Mouse (Mus musculus) forebrain, embryonic 14.5 days (tissue): ENCODE results near the gene Arhgef12. TPM values are rescaled to one million over a fixed set of nuclear protein-coding genes. Genes with fewer than 3 reads are reported as not detected.
A peak's percentile ranks its signal among the peaks of the same experiment; 100 is the strongest.

Source experiments
- ATAC-seq: fragments of 200-750 bp; cut with Nextera tagmentation; 2 replicates; pipeline ENCODE4 v1.8.0; 2017; ENCODE audit warnings: mild to moderate bottlenecking, moderate library complexity
- DNase-seq: peaks from one replicate; pipeline ENCODE4 v3.0.0-alpha.2; 2015; ENCODE audit warnings: low spot score
- H3K27ac ChIP-seq: fragments of 300-500 bp; sonication (generic); 2 replicates; pipeline ENCODE4 v1.5.1; 2014; ENCODE audit warnings: low read depth, mild to moderate bottlenecking, control low read depth, low read length, moderate library complexity
- H3K27me3 ChIP-seq: fragments of 300-500 bp; sonication (generic); replicated peaks from 2 replicates; pipeline ENCODE4 v1.6.1; 2014; ENCODE audit warnings: low read length, control low read depth, mixed read lengths; ENCODE audit not compliant: control insufficient read depth, insufficient read depth
- H3K36me3 ChIP-seq: fragments of 300-500 bp; sonication (generic); 2 replicates; pipeline ENCODE4 v1.6.1; 2014; ENCODE audit warnings: low read length, control low read depth; ENCODE audit not compliant: control insufficient read depth, insufficient read depth
- H3K4me1 ChIP-seq: fragments of 300-500 bp; sonication (generic); 2 replicates; pipeline ENCODE4 v1.6.1; 2014; ENCODE audit warnings: antibody characterized with exemption, low read length, control low read depth; ENCODE audit not compliant: control insufficient read depth, insufficient read depth
- H3K4me2 ChIP-seq: fragments of 300-500 bp; sonication (generic); 2 replicates; pipeline ENCODE4 v1.6.1; 2014; ENCODE audit warnings: mild to moderate bottlenecking, control low read depth, low read length
- H3K4me3 ChIP-seq: fragments of 300-500 bp; sonication (generic); 2 replicates; pipeline ENCODE4 v1.5.1; 2014; ENCODE audit warnings: low read depth, low read length, control low read depth
- H3K9ac ChIP-seq: fragments of 300-500 bp; sonication (generic); 2 replicates; pipeline ENCODE4 v1.6.1; 2014; ENCODE audit warnings: mild to moderate bottlenecking, low read length, control low read depth, moderate library complexity
- H3K9me3 ChIP-seq: fragments of 300-500 bp; sonication (generic); replicated peaks from 2 replicates; pipeline ENCODE4 v1.6.1; 2016; ENCODE audit warnings: low read length, control low read depth, mixed read lengths; ENCODE audit not compliant: control insufficient read depth
- WGBS: fragments of 180-500 bp; shearing (Covaris S2); extraction: QIAGEN DNeasy Blood & Tissue Kit; methylation state at CpG from one replicate; pipeline ENCODE4 v1.1.7; 2014; 5-methylcytosine and 5-hydroxymethylcytosine counted together
- polyA plus RNA-seq: library from polyadenylated mRNA; unstranded; fragments of >200 nt; fragmentation: Nextera tagmentation; extraction: Ambion mirVana; gene quantifications from 2 replicates; pipeline ENCODE4 v1.2.1, GENCODE M21; 2014

The Arhgef12 gene
- 14.2 and 24.7 TPM in 2 replicates for polyA plus RNA-seq

DNA sequence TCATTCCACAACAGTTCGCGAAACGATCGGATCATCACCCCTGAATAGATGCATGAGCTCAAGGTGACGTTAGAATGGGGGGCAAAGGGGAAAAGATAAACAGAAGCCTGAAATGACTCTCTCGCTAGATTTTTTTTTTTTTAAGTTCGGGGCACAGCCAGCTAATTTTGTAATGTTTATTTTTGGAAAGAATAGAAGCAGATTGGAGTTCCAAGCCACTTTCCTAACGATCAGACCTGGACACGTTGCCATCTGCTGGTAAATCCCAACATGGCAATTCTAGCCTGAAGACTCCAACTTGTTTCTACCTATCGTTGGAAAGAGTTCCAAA, at the start of gene Arhgef12:
TSS of gene Arhgef12 (minus strand) at position 53 of the 331 bp plus-strand sequence.
- Histone ChIP-seq H3K4me3 (peak within 1 kb of the TSS; percentile 90), H3K9me3 (no peaks in the 10 kb centered on the region), H3K9ac (peak within 1 kb of the TSS; percentile 90), H3K36me3 (peaks cover 17% of the 10 kb centered on the region), H3K27me3 (no peaks in the 10 kb centered on the region), H3K4me1 (peaks cover 17% of the 10 kb centered on the region), H3K27ac (peak within 1 kb of the TSS; percentile 87), H3K4me2 (peak within 1 kb of the TSS; percentile 61)
- ATAC-seq = no peak
- 34% methylated on average over 10 of the region's 10 CpGs for WGBS
- DNase-seq = peak; percentile 77

DNA sequence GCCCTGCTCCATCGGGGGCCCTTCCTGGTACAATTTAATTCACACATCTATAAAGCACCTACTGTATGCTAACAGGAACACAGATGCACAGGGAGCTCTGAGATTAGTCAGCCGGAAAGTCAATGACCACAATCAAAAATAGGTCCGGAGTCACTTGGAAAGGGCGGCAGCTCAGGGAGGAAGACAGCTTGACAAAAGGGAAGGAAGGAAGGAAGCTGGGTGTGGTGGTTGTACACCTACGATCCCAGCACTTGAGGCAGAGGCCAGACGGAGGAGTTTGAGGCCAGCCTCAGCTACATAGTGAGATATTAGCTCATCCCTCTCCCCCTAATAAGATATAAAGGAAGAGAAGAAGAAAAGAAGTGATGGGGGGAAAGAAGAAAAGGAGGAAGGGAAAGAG, 48.9 kb upstream of the Arhgef12 start:
- no peak for ATAC-seq
- H3K4me3 ChIP-seq = no peak overlapping the region
- no peak overlapping the region for H3K4me2 ChIP-seq
- H3K27me3 ChIP-seq = no peaks in the 10 kb centered on the region
- no peak overlapping the region for H3K9ac ChIP-seq
- H3K36me3 ChIP-seq = no peaks in the 10 kb centered on the region
- H3K4me1 ChIP-seq = no peaks in the 10 kb centered on the region; the same call in 1 of the 2 replicates
- no peaks in the 10 kb centered on the region for H3K9me3 ChIP-seq
- DNase-seq = no peak
- no peak overlapping the region for H3K27ac ChIP-seq
- 82% methylated on average over 6 of the region's 6 CpGs for WGBS

DNA sequence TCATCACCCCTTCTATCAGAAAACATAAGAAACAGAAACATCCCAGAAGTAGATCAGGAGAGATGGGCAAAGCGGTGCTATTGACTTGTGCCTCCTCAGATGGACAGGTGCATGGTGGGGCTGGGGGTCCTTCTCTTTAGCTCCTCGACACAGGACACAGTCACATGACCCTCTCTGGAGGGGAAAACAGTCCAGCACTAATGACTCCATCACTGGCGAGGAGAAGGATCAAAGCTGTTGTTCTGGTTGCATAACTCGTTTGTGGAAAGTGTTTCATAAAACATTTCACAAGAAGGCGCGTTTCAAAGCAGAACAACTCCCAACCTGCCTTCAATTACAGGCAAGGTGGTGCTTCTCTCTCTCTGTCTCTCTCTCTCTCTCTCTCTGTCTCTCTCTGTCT, 44.7 kb upstream of the Arhgef12 start:
- no peak overlapping the region for H3K4me2 ChIP-seq
- ATAC-seq (no peak), DNase-seq (no peak)
- H3K9ac ChIP-seq = no peak overlapping the region
- H3K4me1 ChIP-seq = peaks cover 3% of the 10 kb centered on the region; the same call in 1 of the 2 replicates
- no peak overlapping the region for H3K27ac ChIP-seq
- WGBS = 71% methylated on average over 6 of the region's 6 CpGs
- H3K9me3 ChIP-seq = no peaks in the 10 kb centered on the region
- H3K27me3 ChIP-seq = no peaks in the 10 kb centered on the region
- no peak overlapping the region for H3K4me3 ChIP-seq
- H3K36me3 ChIP-seq = no peaks in the 10 kb centered on the region

DNA sequence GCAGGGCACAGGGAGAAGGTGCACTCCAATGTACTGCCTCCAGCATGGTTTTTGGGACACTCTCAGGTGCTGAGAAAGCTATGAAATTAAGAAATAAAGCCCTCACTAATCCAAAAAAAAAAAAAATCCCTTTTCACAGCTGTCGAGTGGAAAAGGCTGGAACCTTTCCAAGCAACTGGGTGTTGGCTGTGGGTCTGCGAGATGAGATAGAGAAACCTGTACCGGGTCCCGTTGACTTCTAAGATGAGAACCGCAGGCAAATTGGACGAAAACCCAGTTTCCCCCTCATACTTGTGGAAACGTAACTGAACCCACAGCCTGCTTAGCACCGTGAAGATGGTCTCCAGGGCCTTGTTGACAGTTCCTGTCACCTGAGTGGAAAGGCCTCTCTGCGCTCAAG, 43.9 kb upstream of the Arhgef12 start:
- H3K9me3 ChIP-seq = no peaks in the 10 kb centered on the region
- no peaks in the 10 kb centered on the region for H3K27me3 ChIP-seq
- DNase-seq (peak; percentile 14), ATAC-seq (no peak)
- H3K4me1 ChIP-seq = peaks cover 3% of the 10 kb centered on the region; the same call in 1 of the 2 replicates
- no peak overlapping the region for H3K9ac ChIP-seq
- H3K27ac ChIP-seq = no peak overlapping the region
- no peak overlapping the region for H3K4me3 ChIP-seq
- WGBS = 76% methylated on average over 9 of the region's 9 CpGs
- H3K4me2 ChIP-seq = no peak overlapping the region
- no peaks in the 10 kb centered on the region for H3K36me3 ChIP-seq

GRCm38 (mm10) chr9:43150075-43150474, 43.0 kb upstream of the Arhgef12 start:
- Histone ChIP-seq H3K4me1 (peaks cover 3% of the 10 kb centered on the region; the same call in 1 of the 2 replicates), H3K4me2 (no peak overlapping the region), H3K9ac (no peak overlapping the region), H3K4me3 (no peak overlapping the region), H3K9me3 (no peaks in the 10 kb centered on the region), H3K27me3 (no peaks in the 10 kb centered on the region), H3K27ac (no peak overlapping the region), H3K36me3 (no peaks in the 10 kb centered on the region)
- DNase-seq (peak; percentile 69), ATAC-seq (no peak)
- 54% methylated on average over 10 of the region's 10 CpGs for WGBS

DNA sequence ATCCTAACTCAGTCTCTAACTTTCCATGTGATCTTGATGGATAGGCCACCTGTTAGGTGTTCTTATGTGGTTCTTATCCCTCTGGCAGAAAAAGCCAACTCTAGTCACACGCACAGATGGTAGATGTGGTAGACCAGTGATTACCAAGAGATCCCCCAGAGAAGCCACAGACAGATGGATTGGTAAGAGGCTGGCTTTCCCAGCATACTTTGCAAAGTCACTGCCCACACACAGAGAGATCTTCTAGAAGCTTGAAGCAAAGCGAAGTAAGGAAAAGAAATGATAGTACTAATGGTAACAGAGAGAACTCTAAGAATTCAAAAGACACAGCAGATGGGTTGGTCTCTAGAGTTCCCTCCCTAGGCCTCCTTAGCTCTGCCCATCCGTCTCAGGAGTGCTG, 42.5 kb upstream of the Arhgef12 start:
- Histone ChIP-seq H3K9me3 (no peaks in the 10 kb centered on the region), H3K4me3 (no peak overlapping the region), H3K36me3 (no peaks in the 10 kb centered on the region), H3K27ac (no peak overlapping the region), H3K4me2 (no peak overlapping the region), H3K27me3 (no peaks in the 10 kb centered on the region), H3K4me1 (peaks cover 3% of the 10 kb centered on the region; the same call in 1 of the 2 replicates), H3K9ac (no peak overlapping the region)
- no peak for DNase-seq
- no peak for ATAC-seq
- WGBS = 81% methylated on average over 3 of the region's 3 CpGs

DNA sequence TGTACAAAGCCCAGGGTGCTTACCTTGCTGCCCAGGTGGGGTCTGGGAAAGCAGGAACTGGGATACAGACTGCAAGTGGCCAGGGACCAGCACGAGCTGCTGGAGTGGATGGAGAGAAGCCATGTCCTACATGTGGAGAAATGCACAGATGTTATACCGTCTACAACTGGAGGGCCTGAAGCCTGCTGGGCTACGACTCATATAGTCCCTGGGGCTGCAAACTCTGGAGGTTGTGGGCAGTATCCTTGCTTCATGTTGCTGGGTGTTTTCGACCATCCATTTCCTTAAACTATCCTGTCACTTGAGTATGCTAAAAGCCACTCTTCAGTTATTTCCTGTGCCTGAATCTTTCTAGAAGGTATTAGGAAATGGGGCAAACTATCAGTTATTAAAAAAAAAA, 38.2 kb upstream of the Arhgef12 start:
- WGBS = 89% methylated on average over 4 of the region's 4 CpGs
- Histone ChIP-seq H3K9ac (no peak overlapping the region), H3K27me3 (no peaks in the 10 kb centered on the region), H3K4me1 (no peaks in the 10 kb centered on the region), H3K27ac (no peak overlapping the region), H3K4me3 (no peak overlapping the region), H3K9me3 (no peaks in the 10 kb centered on the region), H3K36me3 (no peaks in the 10 kb centered on the region), H3K4me2 (no peak overlapping the region)
- DNase-seq (no peak), ATAC-seq (no peak)

DNA sequence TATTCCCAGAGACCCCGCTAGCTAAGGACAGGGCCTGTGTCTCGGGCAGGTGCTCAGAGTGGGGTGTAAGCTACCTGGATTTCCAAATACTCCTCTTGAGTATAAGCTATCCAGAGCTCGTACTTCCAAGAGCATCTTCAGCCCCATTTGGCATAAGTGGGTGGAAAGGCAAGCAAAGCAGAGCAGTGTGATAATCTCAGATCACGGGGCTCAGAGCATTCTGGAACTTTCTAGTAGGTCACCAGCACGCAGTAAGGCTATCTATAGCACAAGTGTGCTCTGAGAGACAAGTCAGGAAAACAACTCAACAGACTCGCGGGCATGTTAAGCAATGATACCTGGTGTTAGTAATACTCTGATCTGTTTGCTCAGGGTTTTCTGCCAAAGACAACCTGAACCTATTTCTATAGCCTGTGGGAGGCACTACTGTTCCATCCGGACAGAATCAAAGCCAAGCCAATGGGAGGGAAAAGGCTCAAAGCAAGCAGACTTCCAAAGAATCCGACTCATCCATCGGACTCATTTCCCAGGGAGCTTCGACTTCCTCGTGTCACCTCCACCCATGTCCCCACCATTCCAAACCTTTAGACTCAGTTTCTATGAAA, 37.3 kb upstream of the Arhgef12 start:
- Histone ChIP-seq H3K9me3 (no peaks in the 10 kb centered on the region), H3K9ac (no peak overlapping the region), H3K4me1 (no peaks in the 10 kb centered on the region), H3K27ac (no peak overlapping the region), H3K4me3 (no peak overlapping the region), H3K4me2 (no peak overlapping the region), H3K36me3 (no peaks in the 10 kb centered on the region), H3K27me3 (no peaks in the 10 kb centered on the region)
- ATAC-seq (no peak), DNase-seq (no peak)
- 68% methylated on average over 12 of the region's 12 CpGs for WGBS

DNA sequence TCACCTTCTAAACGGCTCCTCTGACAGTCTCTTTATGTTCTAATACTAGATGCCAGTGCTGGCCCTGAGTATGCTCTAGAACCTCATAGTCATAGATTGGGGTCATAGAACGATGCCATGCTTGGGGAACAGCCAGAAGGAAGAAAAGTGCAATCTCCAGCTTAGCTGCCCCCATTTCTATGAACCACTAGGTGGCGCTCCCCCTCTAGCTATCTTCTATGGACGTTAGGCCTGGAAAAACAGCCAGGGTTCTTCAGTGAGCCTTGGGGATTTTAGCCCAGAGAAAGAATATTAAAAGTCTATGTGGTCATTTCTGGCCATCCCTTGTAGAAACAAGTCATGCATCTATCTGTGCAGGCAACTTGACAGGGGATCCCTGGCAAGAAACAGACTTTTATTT, 34.8 kb upstream of the Arhgef12 start:
- Histone ChIP-seq H3K4me3 (no peak overlapping the region), H3K4me2 (no peak overlapping the region), H3K36me3 (no peaks in the 10 kb centered on the region), H3K27ac (no peak overlapping the region), H3K9me3 (no peaks in the 10 kb centered on the region), H3K27me3 (no peaks in the 10 kb centered on the region), H3K9ac (no peak overlapping the region), H3K4me1 (no peaks in the 10 kb centered on the region)
- ATAC-seq (0 out of 2 replicates have a peak, but pooled peaks have one; percentile 15), DNase-seq (peak; percentile 83)
- 6% methylated on average over 4 of the region's 4 CpGs for WGBS
